8 mouse cellular contexts compared by ENCODE assay signal in the genomic region with DNA sequence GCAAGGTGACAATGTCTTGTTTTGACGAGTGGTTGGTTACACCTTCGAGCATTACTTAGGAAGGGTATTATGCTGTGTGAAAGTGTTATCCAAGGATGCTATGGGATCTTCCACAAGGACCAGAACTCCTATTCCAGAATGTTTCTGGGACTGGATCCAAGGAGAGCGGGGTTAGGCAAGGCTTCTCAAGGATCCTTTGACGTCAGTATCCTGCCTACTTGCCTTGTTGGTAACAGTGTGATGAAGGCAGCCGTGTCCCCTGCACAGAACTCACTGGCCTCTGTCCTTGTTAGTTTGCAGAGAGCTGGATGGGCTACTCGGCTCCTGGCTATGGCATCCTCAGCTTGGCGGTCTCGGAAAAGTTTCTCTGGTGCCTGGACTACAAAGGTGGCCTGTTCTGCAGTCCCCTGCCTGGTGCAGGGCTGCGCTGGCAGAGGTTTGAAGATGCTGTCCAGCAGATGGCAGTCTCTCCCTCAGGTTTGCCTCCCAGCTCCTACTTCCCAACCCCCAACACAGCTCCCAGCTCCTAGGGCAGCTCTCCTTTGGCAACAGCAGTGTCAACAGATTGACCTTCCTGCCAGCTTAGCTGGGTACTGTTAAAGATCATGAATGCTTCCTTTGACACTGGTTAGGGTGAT. TPM values are rescaled to one million over a fixed set of nuclear protein-coding genes. Genes with fewer than 3 reads are reported as not detected.
DNase-seq lines count a peak whose midpoint lies in the region; ATAC-seq and TF ChIP-seq lines count a peak whose summit lies in the region.

No protein-coding gene starts in this region.

- H3K9ac ChIP-seq in embryonic facial prominence, embryonic 13.5 days = 0 out of 2 replicates have a peak overlapping the region, but pooled peaks have one; percentile 6
- H3K9ac ChIP-seq in heart, adult 2 months (ENCODE audit: low read depth, low read length) = no peak overlapping the region
- no peak overlapping the region for H3K9ac ChIP-seq in limb, embryonic 11.5 days (ENCODE audit: low read length)
- no peak overlapping the region for H3K9ac ChIP-seq in midbrain, embryonic 15.5 days

- H3K4me3 ChIP-seq in embryonic facial prominence, embryonic 13.5 days = no peak overlapping the region
- no peak overlapping the region for H3K4me3 ChIP-seq in heart, adult 2 months
- no peak overlapping the region for H3K4me3 ChIP-seq in kidney, adult 2 months (ENCODE audit: insufficient read depth, low read depth, low read length)
- no peak overlapping the region for H3K4me3 ChIP-seq in limb, embryonic 11.5 days (ENCODE audit: low read depth, low read length)
- no peak overlapping the region for H3K4me3 ChIP-seq in midbrain, embryonic 15.5 days

- TF ChIP-seq POLR2A in heart, adult 2 months (IDR thresholded peaks at IDR 0.05; ENCODE audit: insufficient read depth, low read depth, low read length) = no peak
- TF ChIP-seq POLR2A in kidney, adult 2 months (IDR thresholded peaks at IDR 0.05; ENCODE audit: low read depth, low read length) = no peak

- H3K36me3 ChIP-seq in embryonic facial prominence, embryonic 13.5 days = peaks cover 57% of the 10 kb centered on the region
- H3K36me3 ChIP-seq in heart, adult 2 months (ENCODE audit: control insufficient read depth, insufficient read depth, low read length) = no peaks in the 10 kb centered on the region
- H3K36me3 ChIP-seq in kidney, adult 2 months (ENCODE audit: control insufficient read depth, insufficient read depth, low read length) = no peaks in the 10 kb centered on the region
- H3K36me3 ChIP-seq in limb, embryonic 11.5 days (ENCODE audit: control insufficient read depth, insufficient read depth, low read length) = peaks cover 11% of the 10 kb centered on the region; the same call in 1 of the 2 replicates
- H3K36me3 ChIP-seq in midbrain, embryonic 15.5 days (replicated peaks) = peaks cover 22% of the 10 kb centered on the region; the same call in 1 of the 2 replicates

- no peaks in the 10 kb centered on the region for H3K79me2 ChIP-seq in heart, adult 2 months (replicated peaks; ENCODE audit: control insufficient read depth, insufficient read depth, low read length)

- TF ChIP-seq CTCF in heart, adult 2 months (IDR thresholded peaks at IDR 0.05) = peak; percentile 94
- TF ChIP-seq CTCF in kidney, adult 2 months (conservative IDR thresholded peaks at IDR 0.05; ENCODE audit: insufficient read depth, insufficient read length, low read depth, low read length) = peak; percentile 96

- intact Hi-C loops in heart, adult 2 months (cut with DNase I) = loop anchor here (1.0 kb wide), 1 partner anchor 56 kb away; no protein-coding TSS in a partner anchor

- H3K27ac ChIP-seq in embryonic facial prominence, embryonic 13.5 days = no peak overlapping the region
- peak overlapping the region; percentile 57 for H3K27ac ChIP-seq in heart, adult 2 months
- no peak overlapping the region for H3K27ac ChIP-seq in kidney, adult 2 months (ENCODE audit: insufficient read depth, low read depth, low read length)
- no peak overlapping the region for H3K27ac ChIP-seq in limb, embryonic 11.5 days (replicated peaks; ENCODE audit: low read depth, low read length)
- H3K27ac ChIP-seq in midbrain, embryonic 15.5 days = no peak overlapping the region

- 0 out of 2 replicates have a peak, but pooled peaks cover 3% of the 10 kb centered on the region for H3K4me1 ChIP-seq in embryonic facial prominence, embryonic 13.5 days
- no peaks in the 10 kb centered on the region for H3K4me1 ChIP-seq in heart, adult 2 months (ENCODE audit: control insufficient read depth, insufficient read depth, low read length)
- no peaks in the 10 kb centered on the region for H3K4me1 ChIP-seq in kidney, adult 2 months (ENCODE audit: control insufficient read depth, insufficient read depth, low read length)
- H3K4me1 ChIP-seq in limb, embryonic 11.5 days (ENCODE audit: control insufficient read depth, insufficient read depth, low read length) = no peaks in the 10 kb centered on the region
- H3K4me1 ChIP-seq in midbrain, embryonic 15.5 days = no peaks in the 10 kb centered on the region

- peak; percentile 93 for TF ChIP-seq EP300 in heart, adult 2 months (IDR thresholded peaks at IDR 0.05; ENCODE audit: insufficient read depth, low read depth, low read length)

- no peaks in the 10 kb centered on the region for H3K27me3 ChIP-seq in embryonic facial prominence, embryonic 13.5 days
- no peaks in the 10 kb centered on the region for H3K27me3 ChIP-seq in heart, adult 2 months (ENCODE audit: control insufficient read depth, insufficient read depth, low read length)
- H3K27me3 ChIP-seq in kidney, adult 2 months (replicated peaks; ENCODE audit: control insufficient read depth, insufficient read depth, low read length) = no peaks in the 10 kb centered on the region
- H3K27me3 ChIP-seq in limb, embryonic 11.5 days (ENCODE audit: control insufficient read depth, insufficient read depth, low read length) = no peaks in the 10 kb centered on the region
- H3K27me3 ChIP-seq in midbrain, embryonic 15.5 days (replicated peaks) = no peaks in the 10 kb centered on the region

- peak; percentile 89 for DNase-seq in 3T3-L1 (ENCODE audit: low read depth, low spot score)
- DNase-seq in adrenal gland, postnatal 36 days = peak; percentile 88 to 91
- peak; percentile 78 to 81 for DNase-seq in heart, adult 2 months
- DNase-seq in kidney, adult 2 months = peak; percentile 87
- DNase-seq in limb, embryonic 11.5 days (ENCODE audit: low spot score) = peak; percentile 85
- DNase-seq in spleen, postnatal 36 days (ENCODE audit: low spot score in 2 of 2) = peak; percentile 63

- ATAC-seq in embryonic facial prominence, embryonic 13.5 days (ENCODE audit: insufficient number of reproducible peaks, insufficient read depth, low FRiP score, low TSS enrichment, low read depth) = 0 out of 2 replicates have a peak, but pooled peaks have one; percentile 62
- no peak for ATAC-seq in limb, embryonic 11.5 days (ENCODE audit: insufficient number of reproducible peaks, low FRiP score, low TSS enrichment, low read depth)
- peak; percentile 73; the same call in 1 of the 2 replicates for ATAC-seq in midbrain, embryonic 15.5 days (replicated peaks)

- H3K4me2 ChIP-seq in embryonic facial prominence, embryonic 13.5 days = no peak overlapping the region
- no peak overlapping the region for H3K4me2 ChIP-seq in limb, embryonic 11.5 days (ENCODE audit: low read depth, severe bottlenecking)
- no peak overlapping the region for H3K4me2 ChIP-seq in midbrain, embryonic 15.5 days

- WGBS in embryonic facial prominence, embryonic 13.5 days = 53% methylated on average over 9 of the region's 9 CpGs
- 59% methylated on average over 9 of the region's 9 CpGs for WGBS in heart, adult 2 months
- WGBS in kidney, adult 2 months = 61% methylated on average over 9 of the region's 9 CpGs
- 73% methylated on average over 9 of the region's 9 CpGs for WGBS in limb, embryonic 11.5 days
- 60% methylated on average over 9 of the region's 9 CpGs for WGBS in midbrain, embryonic 15.5 days

- no peaks in the 10 kb centered on the region for H3K9me3 ChIP-seq in embryonic facial prominence, embryonic 13.5 days
- no peaks in the 10 kb centered on the region for H3K9me3 ChIP-seq in limb, embryonic 11.5 days (ENCODE audit: control insufficient read depth, low read length)
- no peaks in the 10 kb centered on the region for H3K9me3 ChIP-seq in midbrain, embryonic 15.5 days

RNA-seq across cellular contexts. Expression of a gene that starts 42.7 kb away (rescaled TPM):
- total RNA-seq in adrenal gland, postnatal 36 days (2021) = 10 to 100 TPM; 25.6 to 39.4 TPM
- 16.4 and 16.8 TPM in 2 replicates for polyA plus RNA-seq in embryonic facial prominence, embryonic 13.5 days (2015; fragmentation: Nextera tagmentation; extraction: Ambion mirVana)
- 10 to 100 TPM; 59.3 to 84.2 TPM for total RNA-seq in heart, adult 2 months (2021)
- 80.5 and 93.2 TPM in 2 replicates for polyA plus RNA-seq in heart, adult 2 months (2012; rRNA removed)
- 23.9 and 28.0 TPM in 2 replicates for polyA plus RNA-seq in kidney, adult 2 months (2012; rRNA removed)
- polyA plus RNA-seq in limb, embryonic 11.5 days (2014; fragmentation: Nextera tagmentation; extraction: Ambion mirVana) = 12.5 and 14.5 TPM in 2 replicates
- polyA plus RNA-seq in midbrain, embryonic 15.5 days (2015; fragmentation: Nextera tagmentation; extraction: Ambion mirVana) = 8.0 and 8.3 TPM in 2 replicates

RNA-seq across cellular contexts. Expression of a gene that starts 47.0 kb away (rescaled TPM):
- 10 to 100 TPM in 1 of 2 experiments, 1 to 10 TPM in 1; 9.6 to 10.3 TPM for total RNA-seq in adrenal gland, postnatal 36 days (2021)
- 5.0 and 5.4 TPM in 2 replicates for polyA plus RNA-seq in embryonic facial prominence, embryonic 13.5 days (2015; fragmentation: Nextera tagmentation; extraction: Ambion mirVana)
- total RNA-seq in heart, adult 2 months (2021) = 1 to 10 TPM; 5.1 to 5.2 TPM
- 3.6 and 5.9 TPM in 2 replicates for polyA plus RNA-seq in heart, adult 2 months (2012; rRNA removed)
- polyA plus RNA-seq in kidney, adult 2 months (2012; rRNA removed) = 4.3 and 4.7 TPM in 2 replicates
- 4.2 and 4.9 TPM in 2 replicates for polyA plus RNA-seq in limb, embryonic 11.5 days (2014; fragmentation: Nextera tagmentation; extraction: Ambion mirVana)
- polyA plus RNA-seq in midbrain, embryonic 15.5 days (2015; fragmentation: Nextera tagmentation; extraction: Ambion mirVana) = 8.9 and 9.4 TPM in 2 replicates

RNA-seq across cellular contexts. Expression of a gene that starts 47.2 kb away (rescaled TPM):
- total RNA-seq in adrenal gland, postnatal 36 days (2021) = 10 to 100 TPM; 41.2 to 42.2 TPM
- 66.9 and 74.3 TPM in 2 replicates for polyA plus RNA-seq in embryonic facial prominence, embryonic 13.5 days (2015; fragmentation: Nextera tagmentation; extraction: Ambion mirVana)
- total RNA-seq in heart, adult 2 months (2021) = 10 to 100 TPM; 27.3 to 31.1 TPM
- 27.1 and 30.1 TPM in 2 replicates for polyA plus RNA-seq in heart, adult 2 months (2012; rRNA removed)
- 27.1 and 28.6 TPM in 2 replicates for polyA plus RNA-seq in kidney, adult 2 months (2012; rRNA removed)
- polyA plus RNA-seq in limb, embryonic 11.5 days (2014; fragmentation: Nextera tagmentation; extraction: Ambion mirVana) = 83.2 and 84.8 TPM in 2 replicates
- 76.3 and 85.4 TPM in 2 replicates for polyA plus RNA-seq in midbrain, embryonic 15.5 days (2015; fragmentation: Nextera tagmentation; extraction: Ambion mirVana)
